Mouse (Mus musculus): Measurements from ENCODE around the gene Eif4e. TPM values are rescaled to one million over a fixed set of nuclear protein-coding genes. Genes with fewer than 3 reads are reported as not detected.

Eif4e gene
- polyA plus RNA-seq, 1 experiment from 2014 or later: 308 TPM

GRCm38 (mm10) chr3:138601076-138601475 is 75.1 kb downstream of the Eif4e start:
- Histone ChIP-seq H3K4me1 (replicated peaks) (0 out of 2 replicates have a peak, but pooled peaks cover 2% of the 10 kb centered on the region), H3K4me2 (replicated peaks) (no peak overlapping the region), H3K27ac (no peak overlapping the region), H3K36me3 (no peaks in the 10 kb centered on the region), H3K9me3 (no peaks in the 10 kb centered on the region), H3K27me3 (replicated peaks) (no peaks in the 10 kb centered on the region), H3K4me3 (replicated peaks) (no peak overlapping the region), H3K9ac (no peak overlapping the region)
- 69% methylated on average over 4 of the region's 4 CpGs for WGBS
- no peak for ATAC-seq

- Histone ChIP-seq H3K9me3 (no peaks in the 10 kb centered on the region), H3K27me3 (replicated peaks) (no peaks in the 10 kb centered on the region), H3K4me3 (replicated peaks) (no peak overlapping the region), H3K36me3 (no peaks in the 10 kb centered on the region), H3K27ac (no peak overlapping the region), H3K4me2 (replicated peaks) (no peak overlapping the region; the same call in 1 of the 2 replicates), H3K4me1 (replicated peaks) (0 out of 2 replicates have a peak, but pooled peaks cover 2% of the 10 kb centered on the region), H3K9ac (no peak overlapping the region)
- WGBS: 45% methylated on average over 8 of the region's 8 CpGs
- no peak for ATAC-seq
Measured at GRCm38 (mm10) chr3:138605132-138605531, 79.2 kb downstream of the Eif4e start.

GRCm38 (mm10) chr3:138608665-138609064 is 82.7 kb downstream of the Eif4e start:
- Histone ChIP-seq H3K4me1 (replicated peaks) (peaks cover 13% of the 10 kb centered on the region; the same call in 1 of the 2 replicates), H3K9ac (no peak overlapping the region), H3K9me3 (no peaks in the 10 kb centered on the region), H3K27me3 (replicated peaks) (no peaks in the 10 kb centered on the region), H3K4me2 (replicated peaks) (no peak overlapping the region), H3K4me3 (replicated peaks) (no peak overlapping the region), H3K36me3 (no peaks in the 10 kb centered on the region), H3K27ac (no peak overlapping the region)
- 85% methylated on average over 5 of the region's 5 CpGs for WGBS
- no peak for ATAC-seq

MicroRNA genes within 50 kb of the gene (microRNA counts, 519-probe panel; counts per million panel counts)
- microRNA mmu-miR-1956: 791 counts per million, percentile 30 among the panel's probes with 10 or more counts

Other genes with a start within 250 kb of the Eif4e start
- 1.7 and 2.3 TPM in 2 replicates for gene Adh6a, start 212.9 kb upstream of the Eif4e start, polyA plus RNA-seq (2015; fragmentation: Nextera tagmentation; extraction: Ambion mirVana)
- gene Adh6b, start 184.4 kb upstream of the Eif4e start, polyA plus RNA-seq (2015; fragmentation: Nextera tagmentation; extraction: Ambion mirVana): 0.16 and 0.19 TPM in 2 replicates
- gene Adh4, start 110.7 kb upstream of the Eif4e start, polyA plus RNA-seq (2015; fragmentation: Nextera tagmentation; extraction: Ambion mirVana): 0.13 and 0.31 TPM in 2 replicates
- gene Adh5, start 83.1 kb upstream of the Eif4e start, polyA plus RNA-seq (2015; fragmentation: Nextera tagmentation; extraction: Ambion mirVana): 215 and 222 TPM in 2 replicates
- 48.0 and 48.4 TPM in 2 replicates for gene Metap1, start 36.7 kb upstream of the Eif4e start, polyA plus RNA-seq (2015; fragmentation: Nextera tagmentation; extraction: Ambion mirVana)
- 17.8 and 18.4 TPM in 2 replicates for gene Tspan5, start 216.0 kb downstream of the Eif4e start, polyA plus RNA-seq (2015; fragmentation: Nextera tagmentation; extraction: Ambion mirVana)

Measured in intestine, embryonic 15.5 days (tissue).